Mouse (Mus musculus): ENCODE measurements at regions not wholly inside any gene's neighbourhood (a gene's known extent, or its start where the extent isn't known, plus 50 kb on each side); places are given as distances from the start of the nearest gene placed in this dataset.

GRCm38 (mm10) chr11:28655169-28655846 lies 71.2 kb upstream of the Ccdc85a start:
- no peak for DNase-seq

- no peak for DNase-seq
Measured at GRCm38 (mm10) chr11:28649446-28649845, 65.3 kb upstream of the Ccdc85a start.

- no peak for DNase-seq
Measured at GRCm38 (mm10) chr11:28648916-28649315, 64.8 kb upstream of the Ccdc85a start.

GRCm38 (mm10) chr11:28639081-28639480 lies 55.0 kb upstream of the Ccdc85a start:
- DNase-seq = no peak

- no peak for DNase-seq
Measured at GRCm38 (mm10) chr11:28636752-28637151, 52.6 kb upstream of the Ccdc85a start.
